25 mouse cellular contexts compared by ENCODE assay signal in genomic region chr1:158837151-158837550, GRCm38 (mm10).
"Had no signal": no experiment of that assay in that cellular context is flagged by ENCODE, and none has a peak within 500 bp of the region (broad histone marks: within the 10 kb centered on the region; RNA-seq: fewer than 3 reads in every experiment).

No protein-coding gene starts in this region.

- H3K27me3 ChIP-seq: embryonic facial prominence, embryonic 12.5 days; embryonic facial prominence, embryonic 13.5 days; embryonic facial prominence, embryonic 15.5 days; forebrain, embryonic 12.5 days; forebrain, embryonic 13.5 days; forebrain, embryonic 15.5 days had no signal

- H3K4me1 ChIP-seq: embryonic facial prominence, embryonic 10.5 days; embryonic facial prominence, embryonic 12.5 days; embryonic facial prominence, embryonic 13.5 days; embryonic facial prominence, embryonic 15.5 days; forebrain, embryonic 10.5 days; forebrain, embryonic 12.5 days; forebrain, embryonic 13.5 days; forebrain, embryonic 15.5 days had no signal

- DNase-seq: cerebellum, adult 9-11 months; cerebellum, postnatal 10 days; cerebellum, postnatal 14 days; cerebellum, postnatal 25 days; cerebellum, postnatal 36 days; embryo, embryonic 11 days; forebrain, postnatal 0 days; gastrocnemius, adult 2 months; gastrocnemius, postnatal 10 days; gastrocnemius, postnatal 14 days; gastrocnemius, postnatal 25 days; gastrocnemius, postnatal 36 days; heart, adult 18-20 months; heart, adult 2 months had no signal

- H3K9me3 ChIP-seq: embryonic facial prominence, embryonic 10.5 days; embryonic facial prominence, embryonic 12.5 days; embryonic facial prominence, embryonic 13.5 days; embryonic facial prominence, embryonic 15.5 days; forebrain, embryonic 10.5 days; forebrain, embryonic 12.5 days; forebrain, embryonic 13.5 days; forebrain, embryonic 15.5 days had no signal

- H3K36me3 ChIP-seq: embryonic facial prominence, embryonic 10.5 days; embryonic facial prominence, embryonic 12.5 days; embryonic facial prominence, embryonic 13.5 days; embryonic facial prominence, embryonic 15.5 days; forebrain, embryonic 10.5 days; forebrain, embryonic 12.5 days; forebrain, embryonic 15.5 days had no signal

- H3K9ac ChIP-seq: embryonic facial prominence, embryonic 12.5 days; embryonic facial prominence, embryonic 13.5 days; embryonic facial prominence, embryonic 15.5 days; forebrain, embryonic 12.5 days; forebrain, embryonic 13.5 days; forebrain, embryonic 15.5 days; forebrain, postnatal 0 days had no signal

- ATAC-seq: forebrain, embryonic 13.5 days; forebrain, embryonic 14.5 days; forebrain, embryonic 15.5 days; forebrain, embryonic 16.5 days; forebrain, postnatal 0 days had no signal

- H3K4me2 ChIP-seq: embryonic facial prominence, embryonic 12.5 days; embryonic facial prominence, embryonic 13.5 days; embryonic facial prominence, embryonic 15.5 days; forebrain, embryonic 12.5 days; forebrain, embryonic 13.5 days; forebrain, embryonic 15.5 days had no signal

- H3K4me3 ChIP-seq: embryonic facial prominence, embryonic 10.5 days; embryonic facial prominence, embryonic 12.5 days; embryonic facial prominence, embryonic 13.5 days; embryonic facial prominence, embryonic 15.5 days; erythroblast, embryonic 14.5 days; forebrain, embryonic 10.5 days; forebrain, embryonic 12.5 days; forebrain, embryonic 13.5 days; forebrain, embryonic 15.5 days; gastrocnemius, adult 2 months; heart, adult 2 months had no signal

- H3K27ac ChIP-seq: embryonic facial prominence, embryonic 10.5 days; embryonic facial prominence, embryonic 12.5 days; embryonic facial prominence, embryonic 13.5 days; embryonic facial prominence, embryonic 15.5 days; forebrain, embryonic 10.5 days; forebrain, embryonic 12.5 days; forebrain, embryonic 13.5 days; forebrain, embryonic 15.5 days; gastrocnemius, adult 2 months; heart, adult 2 months had no signal
